Mouse (Mus musculus) left cerebral cortex, postnatal 14 days (tissue): ENCODE measurements around the gene Olfr859. TPM values are rescaled to one million over a fixed set of nuclear protein-coding genes. Genes with fewer than 3 reads are reported as not detected.
"Not testable (repeated sequence)": the region's sequence is repeated elsewhere in the genome, so short reads cannot be mapped to it uniquely, and the experiment has no call there.

Source experiments
- DNase-seq, 2 experiments: peaks; one replicate each; pipeline ENCODE4 v3.0.0; 2021 to 2022; ENCODE audit warnings: low spot score in 2 of 2, mixed read lengths in 1 of 2
- intact Hi-C: fragments of 180-260 bp; cut with DNase I; formaldehyde crosslinking; loops from one replicate; pipeline ENCODE4 v1.15.1; 2025
- long read RNA-seq, 2 experiments: library from polyadenylated mRNA; stranded (forward); transcript quantifications; one replicate each; pipeline ENCODE4 v2.0.0; 2021
- total RNA-seq, 2 experiments: library from RNA; stranded (reverse); gene quantifications; 2 replicates each; pipeline ENCODE4 v1.2.3; 2021

The Olfr859 gene
- not detected for total RNA-seq
- long read RNA-seq, experiment 1, result 0 reads
- long read RNA-seq, experiment 2, result 0 reads

- intact Hi-C loops, result not testable (repeated sequence)
Observed at GRCm38 (mm10) chr9:19804606-19805005, at the start of gene Olfr859. TSS of gene Olfr859 (plus strand) at chr9:19804906.

GRCm38 (mm10) chr9:19769136-19769535 lies 35.6 kb upstream of the Olfr859 start:
- DNase-seq, result no peak
- intact Hi-C loops, result no loop called here

More at GRCm38 (mm10) chr9:19804606-19805005, at the start of gene Olfr859:
- not testable (repeated sequence) for DNase-seq

- no peak for DNase-seq
- intact Hi-C loops, result no loop called here
Observed at GRCm38 (mm10) chr9:19769701-19770100, 35.0 kb upstream of the Olfr859 start.

- intact Hi-C loops, result no loop called here
- DNase-seq, result no peak
Observed at GRCm38 (mm10) chr9:19779983-19780382, 24.7 kb upstream of the Olfr859 start, which contains the start of gene Olfr58. TSS of gene Olfr58 (plus strand) at chr9:19780283.

GRCm38 (mm10) chr9:19803000-19803399 lies 1.7 kb upstream of the Olfr859 start:
- intact Hi-C loops, result no loop called here
- DNase-seq, result no peak

- DNase-seq, result no peak
- intact Hi-C loops, result no loop called here
Observed at GRCm38 (mm10) chr9:19849647-19850046, 44.9 kb downstream of the Olfr859 start, which contains the start of gene Olfr860. TSS of gene Olfr860 (minus strand) at chr9:19849747.

Other genes starting within 250 kb of the Olfr859 start
- gene Olfr854, start 237.5 kb upstream of the Olfr859 start, total RNA-seq, result not detected
- gene Olfr855, start 222.3 kb upstream of the Olfr859 start, total RNA-seq, result not detected
- 10 to 100 TPM; 18.7 to 22.3 TPM for gene Zfp317, start 182.8 kb upstream of the Olfr859 start, total RNA-seq
- gene Olfr857, start 95.5 kb upstream of the Olfr859 start, total RNA-seq, result not detected
- not detected for gene Olfr58, start 24.6 kb upstream of the Olfr859 start, total RNA-seq
- gene Olfr860, start 44.8 kb downstream of the Olfr859 start, total RNA-seq, result not detected
- gene Olfr862, start 83.1 kb downstream of the Olfr859 start, total RNA-seq, result not detected
- gene Olfr77, start 112.0 kb downstream of the Olfr859 start, total RNA-seq, result not detected
- not detected for gene Olfr866, start 223.1 kb downstream of the Olfr859 start, total RNA-seq